Mouse (Mus musculus) ES-E14 (cell line): Measurements from ENCODE around the gene Taf6.

Experiments used
- CHD2 ChIP-seq: IDR thresholded peaks from 2 replicates; pipeline ENCODE4 v1.6.1; 2014; ENCODE audit warnings: mild to moderate bottlenecking, low read depth, low read length, inconsistent platforms
- HCFC1 ChIP-seq: IDR thresholded peaks from 2 replicates; pipeline ENCODE4 v1.6.1; 2012; ENCODE audit warnings: low read length, inconsistent platforms, borderline replicate concordance; ENCODE audit not compliant: insufficient read depth
- MAFK ChIP-seq: IDR thresholded peaks from 2 replicates; pipeline ENCODE4 v1.6.1; 2014; ENCODE audit warnings: mild to moderate bottlenecking, low read depth, low read length, inconsistent platforms; ENCODE audit not compliant: insufficient read depth

DNA sequence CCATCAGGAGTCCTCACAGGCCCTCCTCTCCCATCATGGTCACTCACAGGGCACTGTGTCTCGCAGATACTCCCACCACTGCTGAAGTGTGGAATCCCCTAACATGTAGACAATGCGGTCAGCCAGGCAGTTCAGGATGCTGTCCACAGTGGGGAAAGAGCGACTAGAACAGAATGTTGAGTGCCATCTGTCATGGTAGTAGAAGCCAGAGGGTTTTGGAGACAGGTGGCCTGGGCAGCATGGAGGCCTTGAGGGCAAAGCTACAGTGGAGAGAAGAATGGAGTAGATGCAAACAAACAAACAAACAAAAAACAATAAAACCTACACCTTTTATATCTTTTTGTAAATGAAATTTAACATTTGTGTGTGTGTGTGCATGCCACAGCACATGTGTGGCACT, 14.8 kb upstream of the Taf6 start:
- TF ChIP-seq HCFC1: no peak
- TF ChIP-seq MAFK: no peak
- TF ChIP-seq CHD2: no peak
